Mouse (Mus musculus) fibroblast of lung, adult 2 months (primary cell): Measurements from ENCODE around the gene Foxred2.

Experiments used
- DNase-seq: peaks from one replicate; pipeline ENCODE4 v3.0.0-alpha.2; 2011; ENCODE audit warnings: low read depth

Foxred2 gene

DNA sequence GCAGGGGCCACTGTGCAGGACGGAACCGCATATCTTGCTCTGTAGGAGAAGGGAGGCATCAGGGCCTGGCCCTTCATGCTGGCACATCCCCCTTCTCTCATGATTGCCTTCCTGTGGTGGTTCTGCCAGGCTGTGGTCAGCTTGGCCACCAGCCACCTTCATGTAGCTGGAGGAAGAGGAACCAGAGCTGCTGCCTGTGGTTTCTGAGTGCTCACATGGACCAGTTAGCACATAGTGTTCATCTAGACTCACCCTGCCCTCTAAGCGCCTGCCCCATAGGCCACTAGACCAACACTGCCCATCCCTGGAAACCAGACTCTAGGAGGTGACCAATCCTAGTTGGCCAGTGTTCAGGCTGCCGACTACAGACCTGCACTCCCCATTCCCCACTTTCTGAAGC, 10.8 kb downstream of the Foxred2 start:
- DNase-seq = peak; percentile 75

DNA sequence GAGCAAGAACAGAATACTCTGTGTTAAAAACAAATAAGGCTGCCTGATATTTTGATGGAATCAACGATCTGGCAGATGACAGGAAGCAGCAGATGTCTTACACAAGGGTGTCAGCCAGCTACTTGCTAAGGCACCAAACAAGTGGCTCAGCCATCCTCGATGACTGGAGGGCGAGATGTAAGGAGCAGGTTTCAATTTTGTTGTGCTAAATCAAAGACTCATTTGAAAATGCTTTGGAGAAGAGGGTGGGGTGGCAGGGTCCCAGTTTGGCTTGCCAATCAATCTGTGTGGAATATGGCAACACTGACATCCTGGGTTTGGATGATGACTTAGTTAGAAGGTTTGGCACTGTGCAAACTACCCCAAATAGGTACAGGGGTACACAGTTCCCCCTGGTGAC, 15.0 kb downstream of the Foxred2 start:
- DNase-seq = no peak

DNA sequence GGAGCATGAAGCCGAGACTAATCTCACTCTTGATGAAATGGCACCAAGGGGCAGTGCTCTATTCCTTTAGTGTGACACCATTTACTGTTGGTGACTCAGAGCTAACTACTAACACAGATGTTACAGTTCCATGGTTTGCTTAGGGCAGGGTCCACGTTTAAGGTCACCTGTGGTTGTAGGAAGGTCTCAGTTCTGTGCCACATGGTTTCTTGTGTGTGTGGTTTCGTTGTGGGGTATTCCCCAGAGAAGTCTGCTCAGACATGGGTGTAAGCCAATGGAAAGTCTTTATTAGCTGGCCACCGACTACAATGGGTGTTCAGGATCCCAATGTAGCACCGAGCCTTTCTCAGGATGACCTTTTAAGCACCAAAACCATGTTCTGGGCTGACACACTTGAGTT, 18.0 kb downstream of the Foxred2 start:
- DNase-seq = no peak

DNA sequence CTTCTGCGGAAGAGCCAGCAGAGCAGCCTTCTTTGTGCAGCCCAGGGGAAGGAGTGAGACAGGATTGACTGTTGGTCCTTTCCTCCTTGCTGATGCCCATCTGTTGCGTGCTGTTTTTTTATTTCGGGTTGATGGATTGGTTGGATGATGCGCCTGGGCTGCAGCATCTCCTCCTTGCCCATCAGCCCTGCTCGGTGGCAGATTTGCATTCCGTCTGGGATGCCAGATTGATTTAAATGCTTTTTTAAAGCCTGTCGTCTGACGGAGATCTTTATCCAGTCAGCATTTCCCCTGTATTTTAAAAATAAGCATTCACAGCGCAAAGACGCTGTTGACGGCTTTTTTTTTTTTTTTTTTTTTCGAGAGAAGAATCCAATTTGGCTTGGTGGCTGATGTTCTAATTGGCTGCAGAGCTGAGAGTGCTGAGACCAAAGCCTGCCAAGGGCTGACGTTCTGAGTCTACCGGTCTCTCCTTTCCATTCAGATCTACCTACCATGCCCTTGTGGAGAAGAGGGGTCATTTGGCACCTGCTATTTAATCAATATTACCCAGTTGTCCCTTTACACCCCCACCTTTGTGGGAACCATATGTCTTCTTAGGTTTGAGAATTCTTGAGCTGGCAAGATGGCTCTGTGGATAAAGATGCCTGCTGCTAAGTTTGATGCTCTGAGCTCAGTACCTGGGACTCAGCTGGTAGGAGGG, 20.7 kb downstream of the Foxred2 start:
- no peak for DNase-seq

DNA sequence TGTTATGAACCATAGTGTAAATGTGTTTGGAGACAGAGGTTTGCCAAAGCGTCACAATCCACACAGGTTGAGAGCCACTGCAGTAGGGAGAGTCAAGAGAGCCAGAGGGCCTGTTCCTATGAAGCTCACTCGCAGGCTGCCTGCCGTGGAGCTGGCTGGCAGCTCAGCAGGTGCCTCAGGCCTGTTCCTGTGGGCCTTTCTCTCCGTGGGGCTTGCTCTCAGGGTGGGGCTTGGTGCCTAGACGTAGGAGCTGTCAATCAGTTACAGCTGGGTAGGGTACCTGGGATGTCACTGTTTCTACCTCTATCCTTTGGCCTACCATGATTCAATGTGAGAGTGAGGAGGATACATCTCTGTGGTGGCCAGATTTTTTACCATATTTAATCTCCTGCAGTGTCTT, 21.6 kb downstream of the Foxred2 start:
- no peak for DNase-seq

DNA sequence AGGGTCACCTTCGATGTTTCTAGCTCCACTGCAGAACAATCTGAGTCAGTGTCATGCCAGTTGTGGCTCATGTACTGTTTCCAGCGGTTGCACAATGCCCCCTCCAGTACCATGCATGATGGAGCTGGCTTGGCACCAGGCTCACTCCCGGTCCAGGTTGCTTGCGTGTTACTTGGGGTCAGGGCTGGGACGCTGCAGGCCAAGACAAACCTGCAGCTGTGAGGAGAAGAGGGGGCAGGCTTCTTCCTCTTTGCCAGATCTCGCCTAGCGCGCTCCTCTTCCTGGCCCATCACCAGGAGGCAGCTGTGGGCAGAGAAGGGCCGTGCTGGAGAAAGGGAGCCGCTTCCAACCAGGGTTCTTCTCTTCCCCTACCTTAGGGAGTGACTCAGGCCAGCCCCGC, 22.2 kb downstream of the Foxred2 start:
- DNase-seq = peak; percentile 63

DNA sequence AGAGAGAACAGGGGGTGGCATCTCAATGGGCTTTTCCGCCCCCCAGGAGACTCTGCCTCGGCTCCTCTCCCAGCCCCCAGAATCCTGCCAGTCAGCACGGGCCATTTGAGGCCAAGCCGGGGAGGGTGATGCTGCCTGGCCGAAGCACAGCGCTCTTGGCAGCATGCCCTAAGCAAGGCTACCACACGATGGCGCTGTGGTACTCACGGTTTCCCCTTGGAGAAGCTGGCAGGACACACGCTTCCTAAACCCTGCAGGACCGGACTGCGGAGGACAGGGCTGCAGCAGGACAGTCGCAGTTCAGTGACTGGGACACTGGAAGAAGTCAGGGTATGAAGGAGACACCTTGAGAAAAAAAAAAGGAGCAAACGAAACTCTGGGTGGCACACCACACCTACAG, 22.8 kb downstream of the Foxred2 start:
- DNase-seq = peak; percentile 92

DNA sequence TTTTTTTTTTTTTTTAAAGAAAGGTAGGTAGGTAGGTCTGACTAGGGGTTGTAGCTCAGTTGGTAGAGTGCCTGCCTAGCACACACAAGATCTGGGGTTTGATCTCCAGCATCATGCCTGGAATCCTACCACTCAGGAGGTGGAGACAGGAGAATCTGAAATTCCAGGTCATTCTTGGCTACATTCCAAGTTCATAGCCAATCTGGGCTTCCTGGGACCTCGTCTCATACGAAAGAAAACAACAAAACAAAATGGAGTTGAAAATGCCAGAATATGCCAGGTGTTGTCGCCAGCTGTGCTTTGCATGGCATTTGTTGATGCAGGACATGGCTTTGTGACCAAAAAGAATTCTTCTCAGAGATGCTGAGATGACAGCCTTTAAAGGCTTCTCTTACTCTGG, 23.3 kb downstream of the Foxred2 start:
- no peak for DNase-seq

DNA sequence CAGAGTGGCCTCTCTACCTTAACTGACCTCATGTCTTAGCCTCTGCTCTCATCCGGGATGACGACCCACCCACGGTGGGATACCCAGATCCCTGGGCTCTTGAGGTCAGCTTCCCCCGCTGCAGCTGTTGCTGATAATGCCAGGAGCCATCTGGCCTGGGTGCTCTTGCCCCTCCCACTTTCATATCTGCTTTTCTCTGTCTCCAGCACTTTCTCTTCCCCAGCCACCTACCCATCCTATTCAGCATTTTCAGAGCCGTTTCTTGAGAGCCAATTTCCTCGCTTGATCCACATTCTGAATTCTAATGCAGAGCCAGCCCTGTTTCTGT, 24.9 kb downstream of the Foxred2 start:
- DNase-seq = no peak

DNA sequence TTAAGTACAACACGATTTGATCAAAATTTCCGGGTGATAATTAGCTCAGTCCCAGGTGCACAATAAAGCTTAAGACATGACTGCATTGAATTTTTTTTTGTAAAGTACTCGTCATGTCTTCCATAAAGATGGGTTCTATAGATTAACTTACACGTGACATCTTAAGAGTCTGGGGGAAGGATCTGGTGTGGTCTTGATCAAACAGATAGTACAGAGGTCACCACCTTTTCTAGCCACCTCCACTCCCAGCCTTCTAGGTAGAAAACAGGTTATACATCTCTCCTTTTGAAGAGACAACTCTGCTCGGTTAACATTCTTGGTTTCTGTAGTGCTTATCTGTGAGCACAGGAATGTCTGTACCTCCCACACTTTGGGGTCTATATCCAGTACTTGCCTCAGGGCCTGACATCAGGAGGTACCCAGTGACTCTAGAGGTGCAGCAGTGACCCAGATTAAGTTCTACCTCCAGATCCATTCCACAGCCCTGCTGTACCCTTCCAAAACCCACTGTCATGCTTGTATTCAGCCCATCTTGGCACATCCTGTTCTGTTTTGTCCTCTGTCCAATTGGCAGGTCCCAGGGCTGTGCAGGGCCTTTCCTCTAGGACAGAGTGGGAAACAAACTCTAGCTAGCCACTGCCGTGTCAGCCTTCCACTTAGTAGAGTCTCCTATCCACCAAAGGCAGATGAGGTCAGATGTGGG, 25.4 kb downstream of the Foxred2 start:
- DNase-seq = no peak

DNA sequence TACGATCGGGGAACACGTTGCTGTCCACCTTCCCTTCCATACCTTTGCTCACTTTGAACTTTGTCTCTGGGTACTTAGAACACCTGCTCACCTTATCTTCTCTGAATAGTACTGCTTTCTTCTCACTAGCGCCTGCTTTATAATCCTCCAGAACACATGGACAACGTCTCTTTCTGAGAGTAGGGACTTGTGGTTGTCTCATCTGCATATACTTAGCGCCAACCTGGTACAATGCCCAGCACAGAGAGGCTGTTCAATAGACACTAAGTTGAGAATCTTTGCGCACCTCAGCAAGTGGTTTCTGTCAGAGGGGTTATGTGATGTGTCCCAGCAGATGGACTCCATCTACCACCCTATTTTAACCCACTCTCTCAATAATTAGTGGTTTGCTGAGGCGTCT, 26.7 kb downstream of the Foxred2 start:
- no peak for DNase-seq

DNA sequence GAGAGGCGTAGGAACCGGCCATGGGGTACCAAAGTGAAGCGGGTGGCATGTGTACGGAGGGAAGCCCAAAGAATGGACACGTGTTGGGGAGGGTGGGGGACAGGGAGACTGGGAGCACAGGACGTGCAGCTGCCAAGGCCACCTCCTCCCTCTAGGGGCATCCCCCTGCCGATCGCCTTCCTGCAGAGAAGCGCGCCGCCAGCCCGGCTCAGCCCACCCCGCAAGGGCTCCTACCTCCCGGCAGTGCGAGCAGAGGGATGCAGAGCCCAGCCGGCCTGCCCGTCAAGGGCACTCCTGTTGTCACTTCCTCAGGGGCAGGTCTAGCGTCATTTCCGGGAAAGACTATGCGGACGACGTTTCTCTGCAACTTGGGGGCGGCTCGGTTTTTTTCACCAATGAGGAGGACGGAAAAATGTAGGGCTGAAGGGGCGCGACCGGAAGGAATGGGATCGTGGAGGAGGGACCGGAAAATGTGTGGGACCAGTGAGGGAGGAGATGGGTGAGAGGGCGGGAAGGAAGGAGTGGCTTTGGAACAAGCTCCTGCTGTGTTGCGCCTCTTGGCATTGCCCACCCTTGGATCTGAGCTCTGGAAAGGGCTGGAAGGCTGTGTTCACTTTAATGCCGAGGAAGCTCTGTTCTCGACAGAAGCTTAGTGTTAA, 27.7 kb downstream of the Foxred2 start, which contains the start of gene Txn2:
Gene Txn2 (minus strand): TSS at position 334 of the 659 bp plus-strand sequence.
- DNase-seq = peak; percentile 99

DNA sequence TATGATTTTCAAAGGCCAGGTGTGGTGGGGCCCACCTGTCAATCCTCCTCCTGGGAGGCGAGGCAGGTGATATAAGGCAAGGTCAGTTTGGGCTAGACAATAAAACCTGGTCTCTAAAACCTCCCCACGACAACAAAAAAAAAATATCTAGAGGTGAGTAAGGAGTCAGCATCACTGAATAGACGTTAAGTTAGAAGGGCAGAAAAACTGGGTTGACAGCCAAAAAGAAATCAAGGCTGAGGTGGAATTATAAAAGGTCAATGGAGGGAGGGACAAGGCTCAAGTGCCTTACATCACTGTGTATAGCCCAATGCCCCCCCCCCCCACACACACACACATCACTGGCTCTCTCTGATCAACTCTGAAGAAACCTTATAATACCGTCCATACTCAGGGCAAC, 28.4 kb downstream of the Foxred2 start:
- DNase-seq = no peak

DNA sequence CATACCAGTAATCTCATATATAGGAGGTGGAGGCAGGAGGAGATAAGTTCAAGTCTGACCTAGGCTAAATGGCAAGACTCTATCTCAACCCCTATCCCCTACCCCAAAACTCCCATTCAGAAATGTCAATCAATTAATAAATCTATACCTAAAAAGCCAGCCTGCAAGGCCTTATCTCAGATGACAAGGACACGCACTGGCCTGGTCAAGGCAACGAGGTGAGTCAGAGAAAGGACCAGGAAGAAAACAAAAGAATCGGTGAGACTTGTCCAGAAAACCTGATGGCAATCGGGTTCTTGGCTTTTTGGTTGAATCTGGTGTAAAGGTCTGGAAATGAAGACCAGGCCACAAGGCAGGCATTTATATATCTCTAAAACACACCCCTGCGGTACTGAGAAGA, 29.6 kb downstream of the Foxred2 start:
- no peak for DNase-seq

DNA sequence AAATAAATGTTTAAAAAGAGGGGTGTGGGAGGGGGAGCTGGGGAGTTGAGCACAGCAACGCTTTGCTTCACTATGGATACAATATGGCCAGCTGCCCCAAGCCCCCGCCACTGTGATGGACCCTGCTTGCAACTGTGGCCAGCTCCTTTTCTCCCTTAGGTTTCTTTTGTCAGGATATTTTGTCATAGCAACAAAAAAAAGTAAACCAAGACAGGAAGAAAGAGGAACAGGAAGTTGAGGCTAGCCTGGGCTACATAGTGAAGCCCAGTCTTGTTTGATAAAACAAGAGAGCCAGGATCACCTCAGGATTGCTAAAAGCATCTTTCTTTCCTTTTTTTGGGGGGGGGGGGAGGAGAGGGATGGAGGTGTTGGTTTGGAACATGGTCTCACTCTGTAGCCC, 31.3 kb downstream of the Foxred2 start:
- DNase-seq = no peak

DNA sequence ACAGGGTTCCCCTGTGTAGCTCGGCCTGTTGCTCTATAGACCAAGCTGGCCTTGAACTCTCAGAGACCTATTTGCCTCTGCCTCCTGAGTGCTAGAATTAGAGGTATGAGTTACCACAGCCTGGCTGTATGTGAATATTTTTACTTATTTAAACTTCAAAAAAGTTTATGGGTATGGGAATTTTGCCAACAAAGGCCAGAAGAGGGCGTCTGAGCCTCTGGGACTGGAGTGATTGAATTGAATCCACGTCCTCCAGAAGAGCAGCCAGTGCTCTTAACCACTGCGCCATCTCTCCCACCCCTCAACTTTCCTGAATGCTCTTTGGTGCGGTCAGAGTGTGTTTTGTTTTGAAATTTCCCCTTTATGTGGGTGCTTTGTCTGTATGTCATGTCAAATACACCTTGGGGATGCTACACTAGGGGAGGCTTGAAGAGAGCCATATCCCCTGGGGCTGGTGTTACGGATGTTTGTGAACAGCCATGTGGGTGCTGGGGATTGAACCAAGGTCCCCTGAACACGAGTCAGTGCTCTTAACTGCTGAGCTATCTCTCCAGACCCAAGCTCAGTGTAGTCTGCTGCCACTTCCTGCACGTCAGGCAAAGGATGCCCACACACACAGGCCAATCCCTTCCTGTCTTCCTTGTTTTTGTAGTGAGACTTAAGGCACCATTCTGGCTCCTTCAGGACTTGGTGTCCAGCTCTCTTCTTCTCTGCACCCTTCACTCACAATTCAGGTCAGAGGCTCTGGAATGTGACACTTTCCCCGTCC, 33.1 kb downstream of the Foxred2 start:
- no peak for DNase-seq

DNA sequence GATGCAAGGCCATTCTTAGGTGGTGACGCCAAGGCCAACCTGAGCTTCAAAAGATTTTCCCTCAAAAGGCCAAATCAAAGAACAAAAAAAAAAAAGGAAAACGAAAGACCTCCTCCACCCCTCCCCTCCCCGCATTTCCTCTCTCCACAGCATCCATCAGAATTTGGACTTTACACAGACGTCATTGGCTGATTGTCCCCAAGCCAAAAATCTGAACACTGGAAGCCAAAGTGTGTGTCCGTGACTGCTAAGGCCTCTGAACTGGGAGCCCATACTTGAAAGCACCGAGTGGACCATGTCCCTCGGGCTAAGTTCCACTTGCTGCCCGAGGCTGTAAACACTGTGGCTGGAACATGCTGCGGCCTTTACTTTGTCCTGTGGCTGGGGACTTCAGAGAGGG, 33.8 kb downstream of the Foxred2 start:
- DNase-seq = no peak

DNA sequence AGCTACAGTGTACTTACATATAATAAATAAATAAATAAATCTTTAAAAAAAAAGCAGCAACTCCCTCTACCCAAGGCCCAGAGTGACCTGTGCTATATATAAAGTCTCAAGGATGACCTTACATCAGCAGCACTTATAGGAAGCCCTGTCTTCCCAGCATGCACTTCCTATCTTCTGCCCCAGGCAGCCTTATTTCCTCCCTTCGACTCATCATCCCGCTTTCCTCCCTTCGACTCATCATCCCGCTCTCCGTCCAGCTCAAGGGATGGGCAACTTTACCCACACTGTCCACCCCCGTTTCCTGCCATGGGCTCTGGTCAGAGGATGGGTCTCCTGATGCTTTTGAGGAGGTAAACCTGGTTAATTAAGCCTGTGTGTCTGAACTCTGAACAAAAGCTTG, 34.9 kb downstream of the Foxred2 start:
- no peak for DNase-seq

DNA sequence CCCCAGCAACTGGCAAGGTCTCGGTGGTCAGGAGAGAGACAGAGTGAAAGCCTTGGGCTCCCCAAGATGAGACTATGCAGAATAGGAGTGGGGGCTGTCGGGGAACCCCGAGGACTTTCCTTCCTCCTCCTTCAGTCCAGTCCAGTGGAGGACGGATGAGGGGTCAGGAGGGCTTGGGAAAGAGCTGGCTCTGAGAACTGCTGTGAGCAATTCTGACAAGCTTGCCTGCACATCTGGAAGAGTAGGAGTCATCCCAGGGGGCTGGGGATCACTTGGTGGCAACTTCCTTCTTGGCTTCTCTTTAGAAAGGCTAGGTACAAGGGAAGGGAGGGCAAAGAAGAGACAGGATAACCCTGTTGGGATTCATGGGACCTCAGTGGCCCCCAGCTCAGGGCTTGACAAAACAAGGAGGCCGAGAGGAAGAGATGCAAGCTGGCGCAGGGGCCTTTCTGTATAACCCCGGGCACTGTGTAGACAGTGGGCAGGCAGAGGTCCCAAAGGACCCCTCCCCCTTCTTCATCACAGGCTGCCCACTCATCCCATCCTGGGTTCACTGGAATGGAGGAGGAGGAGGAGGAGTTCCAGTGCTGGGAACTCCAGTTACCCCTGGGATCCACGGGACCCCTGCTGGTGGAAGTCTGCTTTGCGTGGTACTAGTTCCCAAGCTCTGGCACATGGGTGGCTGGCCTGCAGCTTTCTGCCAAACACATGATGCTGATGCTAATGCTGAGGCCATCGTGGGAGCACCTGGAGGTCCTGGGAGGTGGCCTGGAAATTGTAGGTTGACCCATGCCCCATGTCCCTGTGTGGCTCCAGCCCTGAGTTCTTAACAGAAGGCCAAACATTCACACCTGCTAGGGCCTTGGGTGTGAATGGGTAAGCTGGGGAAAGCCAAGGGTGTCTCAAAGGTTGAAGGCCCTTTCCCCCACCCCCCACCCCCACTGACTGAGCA, 35.7 kb downstream of the Foxred2 start:
- peak; percentile 42 for DNase-seq

DNA sequence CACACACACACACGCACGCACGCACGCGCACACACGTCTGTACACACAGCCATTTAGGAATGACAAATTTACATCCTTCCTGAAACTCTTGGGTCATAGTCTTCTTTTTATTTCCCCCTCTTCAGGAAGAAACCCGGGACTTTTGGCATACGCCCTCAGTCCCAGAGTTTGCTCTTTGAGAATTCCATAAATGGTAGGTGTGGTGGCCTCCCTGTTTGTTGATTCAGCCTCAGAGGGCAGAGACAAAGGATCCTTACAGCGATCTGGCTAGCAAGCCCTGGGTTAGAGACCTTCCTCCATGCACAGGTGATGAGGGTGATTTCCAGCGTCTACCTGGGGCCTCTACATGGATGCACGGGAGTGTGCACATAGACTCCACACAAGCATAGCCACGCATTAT, 37.1 kb downstream of the Foxred2 start:
- no peak for DNase-seq

DNA sequence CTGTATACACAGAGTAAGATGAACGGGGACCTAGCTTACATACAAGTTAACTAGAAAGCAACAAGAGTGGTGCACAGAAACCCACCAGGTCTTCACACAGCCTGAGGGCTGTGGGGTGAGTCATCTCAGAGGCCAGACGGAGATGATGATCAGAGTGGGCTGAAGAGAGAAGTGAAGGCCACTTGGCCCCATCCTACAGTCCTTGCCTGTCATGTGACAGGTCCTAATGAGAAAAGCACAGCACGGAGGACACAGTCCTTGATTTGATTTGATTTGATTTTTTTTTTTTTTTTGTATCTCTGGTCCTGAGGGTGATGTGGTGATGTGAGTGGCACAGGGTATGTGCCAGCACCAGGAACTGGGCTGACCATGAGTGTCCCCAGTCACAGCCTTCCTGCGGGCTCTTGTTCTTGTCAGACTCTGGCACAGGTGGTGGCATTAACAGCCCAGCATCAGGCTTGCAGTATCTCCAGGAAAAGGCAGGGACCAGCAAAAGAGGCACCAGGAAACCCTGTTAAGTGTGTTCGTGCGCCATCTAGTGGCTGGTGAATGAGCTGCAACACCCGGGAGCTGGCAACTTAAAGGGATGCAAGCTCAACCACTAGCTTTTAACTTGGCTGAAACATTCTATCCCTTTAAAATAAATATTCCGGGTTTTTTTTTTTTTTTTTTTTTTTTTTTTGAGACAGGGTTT, 39.5 kb downstream of the Foxred2 start:
- DNase-seq = peak; percentile 79
